7 mouse cellular contexts compared by ENCODE assay signal in genomic region chr8:123575386-123575785, GRCm38 (mm10). TPM values are rescaled to one million over a fixed set of nuclear protein-coding genes. Genes with fewer than 3 reads are reported as not detected.
DNase-seq lines count a peak whose midpoint lies in the region.

No protein-coding gene starts in this region.

- peak; percentile 8 for DNase-seq in adrenal gland, postnatal 14 days
- peak; percentile 6 to 21 for DNase-seq in cerebellum, postnatal 4 days (ENCODE audit: low spot score in 2 of 2)
- DNase-seq in heart, adult 18-20 months: peak; percentile 1 to 24
- peak; percentile 10 to 28 for DNase-seq in kidney, postnatal 25 days
- peak; percentile 4 for DNase-seq in lung, postnatal 10 days
- DNase-seq in right cerebral cortex, postnatal 4 days: peak; percentile 22
- peak; percentile 3 to 6 for DNase-seq in thymus, postnatal 36 days

RNA-seq across cellular contexts. Expression of gene Gas8, which starts 56.8 kb away (rescaled TPM):
- 13.1 and 17.5 TPM in 2 replicates for total RNA-seq in adrenal gland, postnatal 14 days (2021)
- total RNA-seq in heart, adult 18-20 months (2021): 1 to 10 TPM; 3.2 to 4.0 TPM

Comparison
In these comparisons a context has a peak if more than half of its experiments do, and no peak if none do; other contexts are left out.
1. Peak in every context shown above with its lines: DNase-seq.